13 mouse cellular contexts compared by ENCODE assay signal in the genomic region with DNA sequence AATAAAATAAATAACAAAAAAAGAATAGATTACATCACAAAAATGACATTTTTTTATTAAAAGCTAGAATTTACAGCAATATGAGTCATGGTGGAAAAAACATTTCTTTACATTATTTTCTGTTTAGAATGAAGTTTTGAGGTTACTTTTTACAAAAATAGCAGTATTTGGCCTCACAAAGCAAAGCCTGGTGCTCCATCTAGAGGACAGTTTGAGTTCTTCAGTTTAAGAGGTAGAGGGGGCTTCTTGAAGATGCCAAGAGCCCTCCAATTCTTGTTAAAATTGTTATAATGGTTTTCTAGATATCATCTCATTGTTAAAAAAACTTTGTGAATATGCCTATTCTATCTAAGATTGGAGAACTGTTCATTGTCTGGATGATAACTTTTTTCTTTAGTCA. TPM values are rescaled to one million over a fixed set of nuclear protein-coding genes. Genes with fewer than 3 reads are reported as not detected.
A peak's percentile ranks its signal among the peaks of the same experiment; 100 is the strongest.
DNase-seq lines count a peak whose midpoint lies in the region; ATAC-seq and TF ChIP-seq lines count a peak whose summit lies in the region.
"Had no signal": no experiment of that assay in that cellular context is flagged by ENCODE, and none has a peak within 500 bp of the region (broad histone marks: within the 10 kb centered on the region; RNA-seq: fewer than 3 reads in every experiment).

No protein-coding gene starts in this region.

- no peak for TF ChIP-seq EP300 in stomach, postnatal 0 days (optimal IDR thresholded peaks at IDR 0.05)

- no peaks in the 10 kb centered on the region for H3K9me3 ChIP-seq in stomach, postnatal 0 days (ENCODE audit: control insufficient read depth, low read length)
- H3K9me3 ChIP-seq: embryonic facial prominence, embryonic 12.5 days; heart, embryonic 10.5 days; midbrain, embryonic 12.5 days had no signal

- H3K27ac ChIP-seq in layer of hippocampus, adult 2 months: no peak overlapping the region
- H3K27ac ChIP-seq in stomach, postnatal 0 days (replicated peaks): no peak overlapping the region
- H3K27ac ChIP-seq: embryonic facial prominence, embryonic 12.5 days; heart, embryonic 10.5 days; midbrain, embryonic 12.5 days had no signal

- peak; percentile 15 for DNase-seq in CD4-positive, CD25-positive, alpha-beta regulatory T cell, adult 2 months (ENCODE audit: low read depth, low spot score)
- DNase-seq in layer of hippocampus, adult 2 months (ENCODE audit: low spot score in 2 of 2): no peak
- no peak for DNase-seq in layer of hippocampus, adult 9-10 months (ENCODE audit: low spot score)
- DNase-seq in thymus, postnatal 25 days: peak; percentile 7
- no peak for DNase-seq in thymus, postnatal 4 days
- DNase-seq in stomach, postnatal 0 days (ENCODE audit: low spot score): no peak
- no peak for DNase-seq in spleen, adult 18-20 months
- DNase-seq: lung, adult 2 months had no signal

- no peaks in the 10 kb centered on the region for H3K27me3 ChIP-seq in stomach, postnatal 0 days (ENCODE audit: control insufficient read depth, insufficient read depth, low read length)
- H3K27me3 ChIP-seq: embryonic facial prominence, embryonic 12.5 days; midbrain, embryonic 12.5 days had no signal

- no peak overlapping the region for H3K4me2 ChIP-seq in stomach, postnatal 0 days (replicated peaks; ENCODE audit: low read depth)
- H3K4me2 ChIP-seq: embryonic facial prominence, embryonic 12.5 days; midbrain, embryonic 12.5 days had no signal

- peak; percentile 85 for TF ChIP-seq CTCF in layer of hippocampus, adult 2 months (conservative IDR thresholded peaks at IDR 0.05)
- peak; percentile 69 for TF ChIP-seq CTCF in stomach, postnatal 0 days (IDR thresholded peaks at IDR 0.05; ENCODE audit: low read depth)

- H3K4me1 ChIP-seq in stomach, postnatal 0 days (replicated peaks; ENCODE audit: control insufficient read depth, insufficient read depth): no peaks in the 10 kb centered on the region
- H3K4me1 ChIP-seq: embryonic facial prominence, embryonic 12.5 days; midbrain, embryonic 12.5 days had no signal

- no peak overlapping the region for H3K4me3 ChIP-seq in layer of hippocampus, adult 2 months
- no peak overlapping the region for H3K4me3 ChIP-seq in stomach, postnatal 0 days (ENCODE audit: low read depth, low read length)
- H3K4me3 ChIP-seq: embryonic facial prominence, embryonic 12.5 days; heart, embryonic 10.5 days; midbrain, embryonic 12.5 days had no signal

- no peaks in the 10 kb centered on the region for H3K36me3 ChIP-seq in stomach, postnatal 0 days (ENCODE audit: control insufficient read depth, insufficient read depth, low read length)
- H3K36me3 ChIP-seq: embryonic facial prominence, embryonic 12.5 days; heart, embryonic 10.5 days; midbrain, embryonic 12.5 days had no signal

- no peak for ATAC-seq in CD4-positive, CD25-positive, alpha-beta regulatory T cell, adult 4 months
- no peak for ATAC-seq in stomach, postnatal 0 days (ENCODE audit: low FRiP score, low TSS enrichment)
- ATAC-seq: forebrain, embryonic 16.5 days had no signal

- no peak overlapping the region for H3K9ac ChIP-seq in stomach, postnatal 0 days (ENCODE audit: low read length)
- H3K9ac ChIP-seq: embryonic facial prominence, embryonic 12.5 days; midbrain, embryonic 12.5 days had no signal

RNA-seq across cellular contexts. Expression of a gene that starts 13.4 kb away (rescaled TPM):
- not detected for polyA plus RNA-seq in CD4-positive, CD25-positive, alpha-beta regulatory T cell, adult 4 months (2017; shearing (Covaris generic))
- total RNA-seq in layer of hippocampus, adult 2 months (2021): under 1 TPM; 0.29 to 0.41 TPM
- polyA plus RNA-seq in stomach, postnatal 0 days (2015; fragmentation: Nextera tagmentation; extraction: Ambion mirVana): 0.01 and 0.02 TPM in 2 replicates
- polyA plus RNA-seq: midbrain, embryonic 12.5 days had no signal

Comparison
In these comparisons a context has a peak if more than half of its experiments do, and no peak if none do; other contexts are left out.
1. DNase-seq: peak in CD4-positive, CD25-positive, alpha-beta regulatory T cell, adult 2 months (single experiment) and thymus, postnatal 25 days (single experiment); none in layer of hippocampus, adult 2 months (0 of 2), layer of hippocampus, adult 9-10 months (single experiment), thymus, postnatal 4 days (single experiment), stomach, postnatal 0 days (single experiment) and spleen, adult 18-20 months (0 of 2).